Mouse (Mus musculus) liver, embryonic 15.5 days (tissue): ENCODE data around the gene Gpr1. TPM values are rescaled to one million over a fixed set of nuclear protein-coding genes. Genes with fewer than 3 reads are reported as not detected.
A peak's percentile ranks its signal among the peaks of the same experiment; 100 is the strongest.
"Not testable (repeated sequence)": the region's sequence is repeated elsewhere in the genome, so short reads cannot be mapped to it uniquely, and the experiment has no call there.

Experiments
- ATAC-seq: fragments of 200-750 bp; cut with Nextera tagmentation; 2 replicates; pipeline ENCODE4 v1.8.0; 2017; ENCODE audit warnings: moderate number of reproducible peaks, mild to moderate bottlenecking, moderate library complexity; ENCODE audit not compliant: insufficient read depth
- H3K27ac ChIP-seq: fragments of 300-500 bp; sonication (generic); replicated peaks from 2 replicates; pipeline ENCODE4 v1.5.1; 2015; ENCODE audit warnings: mild to moderate bottlenecking, inconsistent platforms
- H3K27me3 ChIP-seq: fragments of 300-500 bp; sonication (generic); 2 replicates; pipeline ENCODE4 v1.6.1; 2015; ENCODE audit warnings: mild to moderate bottlenecking, inconsistent platforms
- H3K36me3 ChIP-seq: fragments of 300-500 bp; sonication (generic); replicated peaks from 2 replicates; pipeline ENCODE4 v1.6.1; 2015; ENCODE audit warnings: moderate library complexity, mild to moderate bottlenecking, inconsistent platforms
- H3K4me1 ChIP-seq: fragments of 300-500 bp; sonication (generic); replicated peaks from 2 replicates; pipeline ENCODE4 v1.6.1; 2015; ENCODE audit warnings: inconsistent platforms
- H3K4me2 ChIP-seq: fragments of 300-500 bp; sonication (generic); 2 replicates; pipeline ENCODE4 v1.6.1; 2015; ENCODE audit warnings: moderate library complexity, mild to moderate bottlenecking, inconsistent platforms
- H3K4me3 ChIP-seq: fragments of 300-500 bp; sonication (generic); replicated peaks from 2 replicates; pipeline ENCODE4 v1.5.1; 2015; ENCODE audit warnings: mild to moderate bottlenecking, inconsistent platforms
- H3K9ac ChIP-seq: fragments of 300-500 bp; sonication (generic); 2 replicates; pipeline ENCODE4 v1.6.1; 2015; ENCODE audit warnings: moderate library complexity, mild to moderate bottlenecking, inconsistent platforms
- H3K9me3 ChIP-seq: fragments of 300-500 bp; sonication (generic); replicated peaks from 2 replicates; pipeline ENCODE4 v1.6.1; 2016; ENCODE audit warnings: inconsistent platforms
- WGBS: fragments of 180-500 bp; shearing (Covaris S2); methylation state at CpG from one replicate; pipeline ENCODE4 v1.1.7; 2015; ENCODE audit warnings: mixed read lengths; ENCODE audit not compliant: insufficient replicate concordance; 5-methylcytosine and 5-hydroxymethylcytosine counted together
- polyA plus RNA-seq: library from polyadenylated mRNA; unstranded; fragments of >200 nt; fragmentation: Nextera tagmentation; extraction: Ambion mirVana; gene quantifications from 2 replicates; pipeline ENCODE4 v1.2.1, GENCODE M21; 2015

The Gpr1 gene
- polyA plus RNA-seq, 1 experiment from 2014 or later, result 0.08 TPM

DNA sequence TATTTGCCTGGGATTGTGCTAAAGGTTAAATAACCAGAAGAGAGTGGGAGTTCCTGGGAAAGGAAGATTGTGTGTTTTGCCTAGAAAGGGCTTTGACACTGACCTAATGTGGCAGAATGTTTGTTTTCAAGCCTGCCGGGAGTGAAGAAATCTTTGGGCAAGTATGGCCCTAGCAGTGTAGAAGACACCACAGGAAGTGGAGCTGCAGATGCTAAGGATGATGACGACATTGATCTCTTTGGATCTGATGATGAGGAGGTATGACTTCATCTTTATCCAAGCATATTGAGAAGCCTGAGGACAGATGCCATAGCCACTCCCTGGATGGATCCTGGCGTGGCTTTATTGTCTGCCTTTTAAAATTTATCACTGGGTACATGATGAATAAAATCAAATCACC is 36.0 kb downstream of the Gpr1 start:
- Histone ChIP-seq H3K4me2 (peak overlapping the region; percentile 84), H3K4me1 (peaks cover 36% of the 10 kb centered on the region), H3K27ac (peak overlapping the region; percentile 88; the same call in 1 of the 2 replicates), H3K9me3 (no peaks in the 10 kb centered on the region), H3K36me3 (peaks cover 33% of the 10 kb centered on the region), H3K27me3 (no peaks in the 10 kb centered on the region), H3K4me3 (peak overlapping the region; percentile 90), H3K9ac (peak overlapping the region; percentile 93; the same call in 1 of the 2 replicates)
- no peak for ATAC-seq
- whole genome bisulfite sequencing, result 43% methylated on average over 3 of the region's 3 CpGs

GRCm38 (mm10) chr1:63176604-63177421 is 37.5 kb downstream of the Gpr1 start, which contains the start of the genes Eef1b2 and Ndufs1:
TSS of gene Eef1b2 (plus strand) at chr1:63176825.
TSS of gene Ndufs1 (minus strand) at chr1:63176833.
- Histone ChIP-seq H3K27ac (peak within 1 kb of the TSS; percentile 88), H3K27me3 (no peaks in the 10 kb centered on the region), H3K9ac (peak within 1 kb of the TSS; percentile 93), H3K36me3 (peaks cover 37% of the 10 kb centered on the region), H3K4me3 (peak within 1 kb of the TSS; percentile 90), H3K4me2 (peak within 1 kb of the TSS; percentile 84), H3K4me1 (peaks cover 36% of the 10 kb centered on the region), H3K9me3 (no peaks in the 10 kb centered on the region)
- under 1% methylated on average over 72 of the region's 72 CpGs for WGBS
- peak; percentile 85 for ATAC-seq

DNA sequence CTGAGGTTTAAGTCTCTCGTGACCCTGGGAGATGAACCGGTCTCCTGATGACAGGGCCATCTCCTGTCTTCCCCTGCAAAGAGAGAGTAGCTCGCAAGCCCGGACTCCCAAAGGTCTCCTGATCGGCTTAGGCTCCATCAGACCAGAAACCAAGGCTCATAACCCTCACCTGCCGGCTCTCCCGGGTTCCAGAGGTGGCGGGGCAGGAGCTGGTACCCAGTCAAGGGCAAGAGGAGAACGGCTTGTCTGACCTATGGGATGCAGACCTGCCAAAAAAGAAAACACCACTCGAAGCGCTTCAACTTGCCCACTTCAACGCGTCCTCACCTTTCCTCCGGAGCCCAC is 38.1 kb downstream of the Gpr1 start:
- peak; percentile 18 for ATAC-seq
- peak overlapping the region; percentile 84 for H3K4me2 ChIP-seq
- peaks cover 42% of the 10 kb centered on the region for H3K36me3 ChIP-seq
- no peaks in the 10 kb centered on the region for H3K9me3 ChIP-seq
- peak overlapping the region; percentile 90 for H3K4me3 ChIP-seq
- H3K27me3 ChIP-seq, result no peaks in the 10 kb centered on the region
- 0% methylated on average over 14 of the region's 14 CpGs for WGBS
- peak overlapping the region; percentile 93 for H3K9ac ChIP-seq
- H3K27ac ChIP-seq, result peak overlapping the region; percentile 88
- H3K4me1 ChIP-seq, result peaks cover 36% of the 10 kb centered on the region

DNA sequence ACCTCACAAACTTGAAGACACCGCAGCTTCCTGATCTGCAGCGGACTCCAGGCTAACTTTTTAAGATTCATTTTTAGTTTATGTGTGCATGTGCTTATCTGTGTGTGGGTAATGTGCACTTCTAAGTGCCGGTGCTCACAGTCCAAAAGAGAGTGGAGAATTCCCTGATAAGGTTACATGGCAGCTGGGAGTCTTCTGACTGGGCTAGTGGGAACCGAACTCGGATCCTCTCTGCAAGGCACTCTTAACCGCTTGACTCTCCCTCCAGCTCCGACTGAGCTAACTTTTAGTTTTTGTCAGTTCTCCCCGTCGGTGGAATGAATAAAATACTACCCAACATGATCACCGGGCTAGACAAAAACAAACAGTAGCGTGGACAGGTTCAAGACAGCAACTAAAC is 38.5 kb downstream of the Gpr1 start:
- Histone ChIP-seq H3K4me1 (peaks cover 36% of the 10 kb centered on the region), H3K9me3 (no peaks in the 10 kb centered on the region), H3K27ac (peak overlapping the region; percentile 88), H3K36me3 (peaks cover 42% of the 10 kb centered on the region), H3K27me3 (no peaks in the 10 kb centered on the region), H3K9ac (peak overlapping the region; percentile 93), H3K4me2 (peak overlapping the region; percentile 84), H3K4me3 (peak overlapping the region; percentile 90)
- ATAC-seq, result no peak
- 3% methylated on average over 11 of the region's 11 CpGs for WGBS

GRCm38 (mm10) chr1:63168638-63169037 is 45.7 kb downstream of the Gpr1 start:
- Histone ChIP-seq H3K4me1 (0 out of 2 replicates have a peak, but pooled peaks cover 3% of the 10 kb centered on the region), H3K36me3 (peaks cover 78% of the 10 kb centered on the region), H3K9ac (no peak overlapping the region), H3K4me2 (no peak overlapping the region), H3K9me3 (no peaks in the 10 kb centered on the region), H3K4me3 (no peak overlapping the region), H3K27me3 (no peaks in the 10 kb centered on the region), H3K27ac (no peak overlapping the region)
- 39% methylated on average over 2 of the region's 2 CpGs for WGBS
- no peak for ATAC-seq

- Histone ChIP-seq H3K9ac (no peak overlapping the region), H3K4me3 (no peak overlapping the region), H3K36me3 (peaks cover 53% of the 10 kb centered on the region), H3K4me2 (no peak overlapping the region), H3K27ac (no peak overlapping the region), H3K9me3 (no peaks in the 10 kb centered on the region), H3K27me3 (no peaks in the 10 kb centered on the region), H3K4me1 (no peaks in the 10 kb centered on the region)
- 79% methylated on average over 13 of the region's 13 CpGs for WGBS
- no peak for ATAC-seq
Observed at GRCm38 (mm10) chr1:63140231-63140630, 74.1 kb downstream of the Gpr1 start.

GRCm38 (mm10) chr1:63138586-63138985 is 75.8 kb downstream of the Gpr1 start:
- H3K9me3 ChIP-seq, H3K4me1 ChIP-seq, H3K27me3 ChIP-seq, H3K27ac ChIP-seq, H3K4me2 ChIP-seq, ATAC-seq, H3K9ac ChIP-seq, H3K4me3 ChIP-seq: not testable (repeated sequence)
- 77% methylated on average over 1 of the region's 1 CpGs for WGBS
- H3K36me3 ChIP-seq, result peaks cover 36% of the 10 kb centered on the region

GRCm38 (mm10) chr1:63137971-63138370 is 76.4 kb downstream of the Gpr1 start:
- H3K9me3 ChIP-seq, result no peaks in the 10 kb centered on the region
- peaks cover 32% of the 10 kb centered on the region for H3K36me3 ChIP-seq
- H3K4me2 ChIP-seq, result no peak overlapping the region
- H3K9ac ChIP-seq, result no peak overlapping the region
- ATAC-seq, result no peak
- H3K4me1 ChIP-seq, result 0 out of 2 replicates have a peak, but pooled peaks cover 2% of the 10 kb centered on the region
- no peak overlapping the region for H3K27ac ChIP-seq
- WGBS, result 65% methylated on average over 2 of the region's 2 CpGs
- no peak overlapping the region for H3K4me3 ChIP-seq
- no peaks in the 10 kb centered on the region for H3K27me3 ChIP-seq

DNA sequence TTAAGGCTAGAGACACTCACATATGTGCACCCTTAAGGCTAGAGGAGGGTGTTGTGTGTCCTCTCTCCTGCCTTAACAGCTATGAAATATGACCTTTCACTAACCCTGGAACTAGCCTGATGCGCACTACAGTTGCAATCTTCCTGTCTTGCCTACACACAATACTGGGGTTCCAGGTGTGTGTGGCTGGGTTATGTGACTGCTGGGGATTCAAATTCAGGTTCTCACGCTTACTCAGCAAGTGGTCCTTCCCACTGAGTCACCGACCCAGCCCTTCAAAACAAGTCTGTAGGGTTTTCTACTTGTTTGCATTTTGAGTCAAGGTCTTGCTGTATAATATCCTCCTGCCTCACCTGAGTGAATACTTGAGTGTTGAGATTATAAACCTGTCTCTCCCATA is 79.8 kb downstream of the Gpr1 start:
- H3K36me3 ChIP-seq, result peaks cover 8% of the 10 kb centered on the region
- 67% methylated on average over 3 of the region's 3 CpGs for WGBS
- no peak overlapping the region for H3K4me2 ChIP-seq
- no peak overlapping the region for H3K9ac ChIP-seq
- no peaks in the 10 kb centered on the region for H3K9me3 ChIP-seq
- peaks cover 17% of the 10 kb centered on the region for H3K4me1 ChIP-seq
- no peaks in the 10 kb centered on the region for H3K27me3 ChIP-seq
- ATAC-seq, result no peak
- no peak overlapping the region for H3K4me3 ChIP-seq
- H3K27ac ChIP-seq, result no peak overlapping the region
